Mouse (Mus musculus) myocyte (in vitro differentiated cells): ENCODE data around the gene Sds.

Experiments
- E2F4 ChIP-seq: IDR thresholded peaks from one replicate; pipeline ENCODE4 v1.6.1; 2011; ENCODE audit warnings: mild to moderate bottlenecking, control low read depth, moderate library complexity; ENCODE audit not compliant: insufficient read depth
- MAX ChIP-seq: IDR thresholded peaks from one replicate; pipeline ENCODE4 v1.6.1; 2011; ENCODE audit warnings: low read depth, mild to moderate bottlenecking, control low read depth
- MYOG ChIP-seq, 3 experiments: IDR thresholded peaks; one replicate each; pipeline ENCODE4 v1.6.1; 2011; ENCODE audit warnings: control low read depth in 2 of 3, low read depth in 2 of 3, mild to moderate bottlenecking in 2 of 3; ENCODE audit not compliant: insufficient read length in 2 of 3, control insufficient read depth in 1 of 3, insufficient read depth in 1 of 3
- POLR2A ChIP-seq: IDR thresholded peaks from one replicate; pipeline ENCODE4 v1.6.1; 2011; ENCODE audit warnings: low read depth, mild to moderate bottlenecking, control low read depth, moderate library complexity; ENCODE audit not compliant: insufficient read length
- POLR2AphosphoS2 ChIP-seq: IDR thresholded peaks from one replicate; pipeline ENCODE4 v1.6.1; 2011; ENCODE audit warnings: low read depth, control low read depth; ENCODE audit not compliant: insufficient read length
- TCF12 ChIP-seq: IDR thresholded peaks from one replicate; pipeline ENCODE4 v1.6.1; 2011; ENCODE audit warnings: mild to moderate bottlenecking, control low read depth; ENCODE audit not compliant: poor library complexity, insufficient read depth, severe bottlenecking
- USF1 ChIP-seq: IDR thresholded peaks from one replicate; pipeline ENCODE4 v1.6.1; 2011; ENCODE audit warnings: low read depth, mild to moderate bottlenecking, control low read depth, moderate library complexity

- no peak for TF ChIP-seq USF1
- no peak for TF ChIP-seq POLR2A
- peak in 2 of 3 experiments; percentile 4 to 35 for TF ChIP-seq MYOG (IDR thresholded peaks at IDR 0.05; ENCODE audit: control insufficient read depth in 1 of 3, insufficient read depth in 1 of 3, insufficient read length in 2 of 3, low read depth in 2 of 3)
- no peak for TF ChIP-seq MAX
- TF ChIP-seq TCF12, result no peak
- no peak for TF ChIP-seq E2F4
- TF ChIP-seq POLR2AphosphoS2, result no peak
These were observed 18.9 kb downstream of the Sds start for GRCm38 (mm10) chr5:120495064-120495702.
